Mouse (Mus musculus) liver, embryonic 14.5 days (tissue): ENCODE measurements at regions not wholly inside any gene's neighbourhood (a gene's known extent, or its start where the extent isn't known, plus 50 kb on each side); places are given as distances from the start of the nearest gene placed in this dataset.

Source experiments
- CTCF ChIP-seq: IDR thresholded peaks from 2 replicates; pipeline ENCODE4 v1.5.1; 2016; ENCODE audit warnings: antibody characterized with exemption, low read depth, control low read depth
- EP300 ChIP-seq: IDR thresholded peaks from 2 replicates; pipeline ENCODE4 v1.6.1; 2016; ENCODE audit warnings: antibody characterized with exemption, low read depth

DNA sequence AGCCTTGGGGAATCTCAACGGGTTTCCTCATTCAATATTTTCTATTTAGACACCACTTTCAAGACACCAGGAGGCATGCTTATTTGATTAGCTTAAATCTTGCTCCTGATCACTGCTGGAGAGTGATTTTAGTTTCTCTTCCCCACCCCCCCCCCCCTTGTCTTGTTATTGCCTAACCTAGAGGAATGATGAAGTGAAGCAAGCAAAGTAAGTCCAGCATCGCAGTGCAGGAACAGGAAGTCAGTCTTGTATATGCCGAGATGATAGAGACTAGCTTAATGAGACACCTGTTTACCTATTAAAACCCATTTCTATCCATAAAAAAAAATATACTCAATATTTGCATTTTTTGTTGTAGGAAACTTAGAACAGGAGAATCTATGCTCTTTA, 209.6 kb upstream of the Slit2 start:
- TF ChIP-seq CTCF, result no peak
- TF ChIP-seq EP300, result no peak
